ENCODE assay signal across 20 mouse cellular contexts in the genomic region with DNA sequence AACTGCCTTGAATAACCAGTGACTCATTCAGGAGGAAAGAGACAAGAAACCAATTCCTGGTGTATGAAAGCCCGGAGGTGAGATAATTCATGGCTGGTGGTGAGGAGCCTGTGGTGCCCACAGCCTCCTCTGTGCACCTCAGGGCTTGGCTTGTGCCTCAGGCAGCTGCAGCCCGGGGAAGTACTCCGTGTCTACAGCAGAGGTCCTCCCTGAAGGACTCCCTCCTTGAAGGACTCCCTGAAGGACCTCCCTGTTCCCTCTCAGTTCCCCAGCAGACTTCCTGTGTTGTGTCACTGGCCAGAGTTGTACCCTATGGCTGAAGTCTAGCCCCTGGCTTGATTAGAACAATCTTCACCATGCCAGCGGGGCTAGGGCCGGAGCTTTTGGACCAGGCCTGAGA. TPM values are rescaled to one million over a fixed set of nuclear protein-coding genes. Genes with fewer than 3 reads are reported as not detected.
A peak's percentile ranks its signal among the peaks of the same experiment; 100 is the strongest.
DNase-seq lines count a peak whose midpoint lies in the region; ATAC-seq and TF ChIP-seq lines count a peak whose summit lies in the region.
"Had no signal": no experiment of that assay in that cellular context is flagged by ENCODE, and none has a peak within 500 bp of the region (broad histone marks: within the 10 kb centered on the region; RNA-seq: fewer than 3 reads in every experiment).

No protein-coding gene starts in this region.

- H3K4me3 ChIP-seq in layer of hippocampus, adult 2 months = no peak overlapping the region
- H3K4me3 ChIP-seq: embryonic facial prominence, embryonic 10.5 days; forebrain, embryonic 13.5 days; heart, embryonic 10.5 days; hindbrain, embryonic 13.5 days had no signal

- TF ChIP-seq CTCF in layer of hippocampus, adult 2 months (conservative IDR thresholded peaks at IDR 0.05) = no peak

- ATAC-seq in granulocyte monocyte progenitor cell, adult 5-6 weeks (replicated peaks; ENCODE audit: poor library complexity, severe bottlenecking) = peak; percentile 93
- ATAC-seq: forebrain, embryonic 13.5 days; hindbrain, postnatal 0 days had no signal

- H3K27ac ChIP-seq in layer of hippocampus, adult 2 months = peak overlapping the region; percentile 32; the same call in 1 of the 2 replicates
- H3K27ac ChIP-seq: embryonic facial prominence, embryonic 10.5 days; forebrain, embryonic 13.5 days; heart, embryonic 10.5 days; hindbrain, embryonic 13.5 days; hindbrain, postnatal 0 days had no signal

- DNase-seq in layer of hippocampus, adult 2 months (ENCODE audit: low spot score in 2 of 2) = no peak
- no peak for DNase-seq in layer of hippocampus, postnatal 25 days (ENCODE audit: extremely low spot score in 1 of 2, low spot score in 1 of 2)
- DNase-seq in right cerebral cortex, adult 18-20 months = peak; percentile 25
- no peak for DNase-seq in right cerebral cortex, postnatal 25 days
- no peak for DNase-seq in gastrocnemius, postnatal 10 days
- DNase-seq in adrenal gland, postnatal 4 days (ENCODE audit: low spot score in 2 of 2) = no peak
- DNase-seq: adrenal gland, postnatal 10 days; B cell, adult 2 months; cerebellum, postnatal 25 days; gastrocnemius, postnatal 14 days; heart, adult 18-20 months; heart, postnatal 10 days; kidney, adult 11 months had no signal

RNA-seq across cellular contexts. Expression of a gene that starts 50.7 kb away (rescaled TPM):
- 100 to 1,000 TPM; 381 TPM for total RNA-seq in layer of hippocampus, adult 2 months (2021)
- total RNA-seq in layer of hippocampus, postnatal 25 days (2021) = 100 to 1,000 TPM; 281 to 297 TPM
- 5.3 TPM in 1 of 2 replicates, not detected in the other for total RNA-seq in granulocyte monocyte progenitor cell, adult 5-6 weeks (2014; fragmentation: Nextera tagmentation)
- 1.2 and 2.6 TPM in 2 replicates for total RNA-seq in granulocyte monocyte progenitor cell, adult 5-6 weeks (2017)
- total RNA-seq in gastrocnemius, postnatal 10 days (2021) = 1 to 10 TPM; 2.4 to 4.4 TPM
- total RNA-seq in adrenal gland, postnatal 4 days (2021) = 100 to 1,000 TPM; 171 to 221 TPM
- total RNA-seq: MEL had no signal

Comparison
In these comparisons a context has a peak if more than half of its experiments do, and no peak if none do; other contexts are left out.
1. RNA of a gene that starts 50.7 kb away (total RNA-seq): 381 TPM in layer of hippocampus, adult 2 months, 281 to 297 TPM in layer of hippocampus, postnatal 25 days and 171 to 221 TPM in adrenal gland, postnatal 4 days; 1.2 to 5.3 TPM in granulocyte monocyte progenitor cell, adult 5-6 weeks and 2.4 to 4.4 TPM in gastrocnemius, postnatal 10 days; every median in the first group is over 10 times any median in the second.